Mouse (Mus musculus) heart, embryonic 13.5 days (tissue): ENCODE measurements around the gene Fcor. TPM values are rescaled to one million over a fixed set of nuclear protein-coding genes. Genes with fewer than 3 reads are reported as not detected.

Experiments used
- ATAC-seq: fragments of 200-750 bp; cut with Nextera tagmentation; 2 replicates; pipeline ENCODE4 v1.8.0; 2017; ENCODE audit warnings: moderate TSS enrichment; ENCODE audit not compliant: insufficient number of reproducible peaks, low FRiP score, low TSS enrichment; ENCODE audit errors: extremely low read depth
- H3K27ac ChIP-seq: fragments of 300-500 bp; sonication (generic); replicated peaks from 2 replicates; pipeline ENCODE4 v1.5.1; 2015; ENCODE audit warnings: moderate library complexity, mild to moderate bottlenecking, inconsistent platforms
- H3K27me3 ChIP-seq: fragments of 300-500 bp; sonication (generic); replicated peaks from 2 replicates; pipeline ENCODE4 v1.6.1; 2015; ENCODE audit warnings: mild to moderate bottlenecking, inconsistent platforms
- H3K36me3 ChIP-seq: fragments of 300-500 bp; sonication (generic); 2 replicates; pipeline ENCODE4 v1.6.1; 2015; ENCODE audit warnings: mild to moderate bottlenecking, inconsistent platforms
- H3K4me1 ChIP-seq: fragments of 300-500 bp; sonication (generic); 2 replicates; pipeline ENCODE4 v1.6.1; 2015; ENCODE audit warnings: inconsistent platforms
- H3K4me2 ChIP-seq: fragments of 300-500 bp; sonication (generic); 2 replicates; pipeline ENCODE4 v1.6.1; 2015; ENCODE audit warnings: inconsistent platforms, mild to moderate bottlenecking, moderate library complexity
- H3K4me3 ChIP-seq: fragments of 300-500 bp; sonication (generic); 2 replicates; pipeline ENCODE4 v1.5.1; 2015; ENCODE audit warnings: moderate library complexity, mild to moderate bottlenecking, inconsistent platforms
- H3K9ac ChIP-seq: fragments of 300-500 bp; sonication (generic); 2 replicates; pipeline ENCODE4 v1.6.1; 2015; ENCODE audit warnings: inconsistent platforms, mild to moderate bottlenecking, moderate library complexity
- H3K9me3 ChIP-seq: fragments of 300-500 bp; sonication (generic); 2 replicates; pipeline ENCODE4 v1.6.1; 2016; ENCODE audit warnings: inconsistent platforms
- WGBS: fragments of 180-500 bp; shearing (Covaris S2); methylation state at CpG from one replicate; pipeline ENCODE4 v1.1.7; 2015; ENCODE audit warnings: mixed read lengths; 5-methylcytosine and 5-hydroxymethylcytosine counted together
- polyA plus RNA-seq: library from polyadenylated mRNA; unstranded; fragments of >200 nt; fragmentation: Nextera tagmentation; extraction: Ambion mirVana; gene quantifications from 2 replicates; pipeline ENCODE4 v1.2.1, GENCODE M21; 2015

The Fcor gene
- polyA plus RNA-seq, 1 experiment from 2014 or later = 9.0 TPM

DNA sequence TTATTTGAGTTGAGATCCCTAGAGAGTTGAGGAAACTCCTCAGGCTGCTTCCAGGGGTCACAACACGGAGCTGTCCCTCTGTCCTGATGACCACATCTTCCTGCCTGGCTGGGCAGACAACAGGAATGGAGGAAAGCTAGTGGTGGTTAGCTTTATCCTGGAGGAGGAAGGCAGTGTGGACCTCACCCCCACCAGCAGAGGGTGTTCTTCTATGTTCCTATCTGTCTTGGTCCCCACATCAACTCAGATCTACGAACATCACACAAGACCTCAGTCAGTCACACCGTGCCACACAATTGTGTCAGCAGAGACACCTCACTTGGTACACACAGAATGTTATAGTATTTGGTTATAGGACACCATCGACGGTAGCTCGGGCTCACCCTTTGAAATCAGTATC, 15.4 kb upstream of the Fcor start:
- H3K27me3 ChIP-seq = peaks cover 3% of the 10 kb centered on the region; the same call in 1 of the 2 replicates
- no peak for ATAC-seq
- H3K27ac ChIP-seq = no peak overlapping the region
- H3K4me1 ChIP-seq = no peaks in the 10 kb centered on the region
- H3K4me2 ChIP-seq = no peak overlapping the region
- 67% methylated on average over 6 of the region's 6 CpGs for WGBS
- no peak overlapping the region for H3K9ac ChIP-seq
- peaks cover 4% of the 10 kb centered on the region; the same call in 1 of the 2 replicates for H3K36me3 ChIP-seq
- H3K4me3 ChIP-seq = no peak overlapping the region
- H3K9me3 ChIP-seq = no peaks in the 10 kb centered on the region

DNA sequence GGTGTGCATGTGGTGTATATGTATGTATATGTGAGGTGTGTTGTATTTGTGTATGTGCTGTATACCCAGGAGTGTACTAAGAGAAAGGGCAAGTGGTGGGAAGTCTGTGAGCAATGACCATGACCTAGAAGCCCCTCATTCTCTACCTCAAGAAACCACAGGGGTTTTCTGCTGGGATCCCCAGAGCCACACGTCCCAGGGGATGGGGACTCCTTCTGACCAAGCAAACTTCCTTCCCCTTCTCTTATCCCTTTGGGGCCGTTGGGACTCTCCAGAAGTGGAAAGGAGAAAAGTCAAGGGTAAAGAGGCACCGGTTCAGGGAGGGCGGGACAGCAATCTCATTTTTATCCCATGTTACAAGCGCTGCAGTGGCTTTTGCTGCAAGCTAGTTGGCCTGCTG, 13.3 kb upstream of the Fcor start:
- Histone ChIP-seq H3K36me3 (peaks cover 24% of the 10 kb centered on the region), H3K27ac (no peak overlapping the region), H3K9me3 (no peaks in the 10 kb centered on the region), H3K4me3 (no peak overlapping the region), H3K4me2 (no peak overlapping the region), H3K4me1 (no peaks in the 10 kb centered on the region), H3K9ac (no peak overlapping the region), H3K27me3 (no peaks in the 10 kb centered on the region; the same call in 1 of the 2 replicates)
- ATAC-seq = no peak
- WGBS = 53% methylated on average over 5 of the region's 5 CpGs

- Histone ChIP-seq H3K27ac (no peak overlapping the region), H3K9ac (no peak overlapping the region), H3K4me2 (no peak overlapping the region), H3K27me3 (no peaks in the 10 kb centered on the region; the same call in 1 of the 2 replicates), H3K4me3 (no peak overlapping the region), H3K36me3 (peaks cover 33% of the 10 kb centered on the region), H3K4me1 (no peaks in the 10 kb centered on the region), H3K9me3 (no peaks in the 10 kb centered on the region)
- ATAC-seq = no peak
Observed at GRCm38 (mm10) chr8:3684530-3684929, 12.4 kb upstream of the Fcor start.

- Histone ChIP-seq H3K9me3 (no peaks in the 10 kb centered on the region), H3K36me3 (peaks cover 43% of the 10 kb centered on the region), H3K9ac (no peak overlapping the region), H3K27ac (no peak overlapping the region), H3K4me3 (no peak overlapping the region), H3K27me3 (no peaks in the 10 kb centered on the region), H3K4me1 (no peaks in the 10 kb centered on the region), H3K4me2 (no peak overlapping the region)
- 63% methylated on average over 6 of the region's 6 CpGs for WGBS
- ATAC-seq = no peak
Observed at GRCm38 (mm10) chr8:3683408-3684176, 11.4 kb upstream of the Fcor start.

- Histone ChIP-seq H3K36me3 (peaks cover 43% of the 10 kb centered on the region), H3K27ac (no peak overlapping the region), H3K4me2 (no peak overlapping the region), H3K4me1 (peaks cover 7% of the 10 kb centered on the region), H3K27me3 (no peaks in the 10 kb centered on the region), H3K9ac (no peak overlapping the region), H3K9me3 (no peaks in the 10 kb centered on the region), H3K4me3 (no peak overlapping the region)
- no peak for ATAC-seq
- WGBS = 83% methylated on average over 5 of the region's 5 CpGs
Observed at GRCm38 (mm10) chr8:3682435-3682834, 10.3 kb upstream of the Fcor start.

DNA sequence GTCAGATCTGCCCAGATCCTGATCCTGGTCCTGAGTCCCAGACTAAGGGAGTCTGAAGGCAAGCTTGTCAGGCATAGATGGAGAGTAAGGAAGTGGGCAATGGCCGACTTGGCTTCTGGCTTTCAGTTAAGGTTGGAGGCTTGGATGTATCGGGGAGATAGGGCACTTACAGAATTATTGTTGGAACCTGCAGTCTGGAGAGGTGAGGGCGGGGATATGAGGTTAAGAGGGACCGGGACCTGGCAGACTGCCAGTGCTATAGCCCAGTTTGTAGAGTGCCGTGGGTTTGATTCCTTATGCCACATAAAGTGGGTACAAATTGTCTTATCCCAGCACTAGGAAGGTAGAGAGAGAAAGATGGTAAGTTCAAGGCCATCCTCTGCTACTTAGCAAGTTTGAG, 7.5 kb upstream of the Fcor start:
- Histone ChIP-seq H3K4me3 (no peak overlapping the region), H3K27ac (no peak overlapping the region), H3K27me3 (no peaks in the 10 kb centered on the region), H3K9me3 (no peaks in the 10 kb centered on the region), H3K4me2 (no peak overlapping the region), H3K9ac (no peak overlapping the region), H3K4me1 (peaks cover 17% of the 10 kb centered on the region), H3K36me3 (peaks cover 43% of the 10 kb centered on the region)
- no peak for ATAC-seq
- 79% methylated on average over 5 of the region's 5 CpGs for WGBS

DNA sequence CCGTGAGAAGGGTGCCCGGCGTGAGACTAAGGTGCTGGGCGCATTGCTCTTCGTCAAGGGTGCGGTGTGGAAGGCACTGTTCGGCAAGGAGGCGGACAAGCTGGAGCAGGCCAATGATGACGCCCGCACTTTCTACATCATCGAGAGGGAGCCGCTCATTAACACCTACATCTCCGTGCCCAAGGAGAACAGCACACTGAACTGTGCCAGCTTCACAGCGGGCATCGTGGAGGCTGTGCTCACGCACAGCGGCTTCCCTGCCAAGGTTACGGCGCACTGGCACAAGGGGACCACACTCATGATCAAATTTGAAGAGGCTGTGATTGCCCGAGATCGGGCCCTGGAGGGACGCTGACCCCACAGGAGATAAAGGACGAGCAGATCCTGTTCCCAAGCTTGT, 7.1 kb upstream of the Fcor start:
- no peak for ATAC-seq

DNA sequence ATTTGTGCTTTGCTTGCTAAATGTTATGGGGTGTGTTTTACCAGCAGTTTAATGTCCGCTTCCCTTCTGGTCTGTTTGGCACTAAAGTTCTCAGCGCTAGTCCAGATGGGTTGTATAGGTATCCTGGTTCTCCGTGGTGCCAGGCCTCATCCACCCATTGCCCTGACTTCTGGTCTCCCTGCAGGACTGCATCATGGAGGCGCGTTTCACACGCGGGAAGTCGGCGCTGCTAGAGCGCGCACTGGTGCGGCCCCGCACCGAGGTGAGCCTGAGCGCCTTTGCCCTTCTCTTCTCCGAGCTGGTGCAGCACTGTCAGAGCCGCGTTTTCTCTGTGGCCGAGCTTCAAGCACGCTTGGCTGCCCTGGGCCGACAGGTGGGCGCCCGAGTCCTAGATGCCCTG, 6.7 kb upstream of the Fcor start:
- H3K4me1 ChIP-seq = peaks cover 17% of the 10 kb centered on the region
- WGBS = 95% methylated on average over 23 of the region's 23 CpGs
- no peak overlapping the region for H3K4me2 ChIP-seq
- H3K36me3 ChIP-seq = peaks cover 43% of the 10 kb centered on the region
- ATAC-seq = no peak
- no peaks in the 10 kb centered on the region for H3K27me3 ChIP-seq
- H3K9ac ChIP-seq = no peak overlapping the region
- H3K27ac ChIP-seq = no peak overlapping the region
- H3K4me3 ChIP-seq = no peak overlapping the region
- H3K9me3 ChIP-seq = no peaks in the 10 kb centered on the region

More for the DNA sequence above, 7.1 kb upstream of the Fcor start:
- H3K9me3 ChIP-seq = no peaks in the 10 kb centered on the region
- H3K4me3 ChIP-seq = no peak overlapping the region
- peaks cover 43% of the 10 kb centered on the region for H3K36me3 ChIP-seq
- no peak overlapping the region for H3K27ac ChIP-seq
- no peak overlapping the region for H3K4me2 ChIP-seq
- H3K27me3 ChIP-seq = no peaks in the 10 kb centered on the region
- no peak overlapping the region for H3K9ac ChIP-seq
- H3K4me1 ChIP-seq = peaks cover 17% of the 10 kb centered on the region
- WGBS = 93% methylated on average over 23 of the region's 23 CpGs

- Histone ChIP-seq H3K27ac (peak overlapping the region; percentile 95), H3K4me1 (peaks cover 17% of the 10 kb centered on the region), H3K9ac (peak overlapping the region; percentile 99), H3K36me3 (peaks cover 34% of the 10 kb centered on the region), H3K27me3 (no peaks in the 10 kb centered on the region), H3K4me2 (peak overlapping the region; percentile 91), H3K9me3 (no peaks in the 10 kb centered on the region), H3K4me3 (peak overlapping the region; percentile 97)
- WGBS = 6% methylated on average over 15 of the region's 15 CpGs
- no peak for ATAC-seq
Observed at GRCm38 (mm10) chr8:3676993-3677579, 4.9 kb upstream of the Fcor start.

DNA sequence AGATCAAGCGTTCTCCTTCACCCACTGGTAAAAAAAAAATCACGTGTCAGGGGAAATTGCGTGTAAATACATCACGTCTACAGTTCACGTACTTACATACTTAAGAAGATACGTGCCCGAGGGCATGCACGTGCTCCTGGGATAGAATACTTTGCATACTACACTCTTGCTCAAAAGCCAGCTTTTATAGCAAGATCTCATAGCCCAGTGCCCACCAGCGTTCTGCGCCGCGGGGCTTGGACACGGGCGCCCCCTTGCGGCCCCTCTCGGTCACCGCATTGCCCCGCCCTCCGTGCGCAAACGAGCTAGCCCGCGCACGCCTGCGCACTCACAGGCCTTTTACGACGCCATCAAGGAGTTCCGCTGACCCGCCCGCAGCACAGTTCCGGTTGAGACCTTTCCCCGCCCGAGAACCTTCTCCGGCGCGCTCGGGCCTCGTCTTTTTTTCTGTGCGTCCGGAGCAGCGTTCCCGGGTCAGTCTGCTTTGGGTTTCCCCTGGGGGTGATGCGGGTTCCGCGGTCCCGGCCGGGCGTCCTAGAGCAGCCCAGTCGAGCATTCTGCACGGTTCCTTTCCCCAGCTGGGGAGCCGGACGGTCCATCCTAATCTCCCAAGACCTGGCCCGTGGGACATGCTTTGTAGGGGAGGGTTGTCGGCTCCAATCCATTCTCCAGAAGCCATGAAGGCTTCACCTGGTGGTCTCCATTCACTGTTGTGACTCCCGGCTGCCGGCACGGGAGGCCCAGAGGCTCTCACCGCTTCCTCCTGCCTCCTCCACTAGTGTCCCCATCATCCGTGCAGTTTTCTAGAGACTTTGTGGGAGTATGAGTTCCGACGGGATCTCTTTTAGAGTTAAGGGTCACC, 4.2 kb upstream of the Fcor start, which contains the start of gene Trappc5:
Gene Trappc5 (plus strand): TSS at position 169 of the 862 bp plus-strand sequence.
- H3K9ac ChIP-seq = peak within 1 kb of the TSS; percentile 99
- ATAC-seq = peak; percentile 72
- peak within 1 kb of the TSS; percentile 97 for H3K4me3 ChIP-seq
- peaks cover 17% of the 10 kb centered on the region for H3K4me1 ChIP-seq
- H3K4me2 ChIP-seq = peak within 1 kb of the TSS; percentile 91
- peaks cover 28% of the 10 kb centered on the region for H3K36me3 ChIP-seq
- H3K27ac ChIP-seq = peak within 1 kb of the TSS; percentile 95
- no peaks in the 10 kb centered on the region for H3K9me3 ChIP-seq
- no peaks in the 10 kb centered on the region for H3K27me3 ChIP-seq
- 1% methylated on average over 61 of the region's 61 CpGs for WGBS

GRCm38 (mm10) chr8:3674671-3675070, 2.5 kb upstream of the Fcor start:
- Histone ChIP-seq H3K9me3 (no peaks in the 10 kb centered on the region), H3K9ac (no peak overlapping the region), H3K36me3 (peaks cover 11% of the 10 kb centered on the region), H3K4me3 (no peak overlapping the region), H3K27me3 (no peaks in the 10 kb centered on the region), H3K4me1 (peaks cover 17% of the 10 kb centered on the region), H3K27ac (no peak overlapping the region), H3K4me2 (no peak overlapping the region)
- 36% methylated on average over 3 of the region's 3 CpGs for WGBS
- ATAC-seq = no peak
